Mouse (Mus musculus) stomach, postnatal 0 days (tissue): ENCODE measurements at regions not wholly inside any gene's neighbourhood (a gene's known extent, or its start where the extent isn't known, plus 50 kb on each side); places are given as distances from the start of the nearest gene placed in this dataset.

ENCODE experiments used
- ATAC-seq: fragments of 200-750 bp; cut with Nextera tagmentation; 2 replicates; pipeline ENCODE4 v1.8.0; 2017; ENCODE audit not compliant: low FRiP score, low TSS enrichment
- DNase-seq: peaks from one replicate; pipeline ENCODE4 v3.0.0-alpha.2; 2016; ENCODE audit warnings: low spot score
- H3K27ac ChIP-seq: fragments of 300-500 bp; sonication (generic); replicated peaks from 2 replicates; pipeline ENCODE4 v1.5.1; 2014; ENCODE audit warnings: mild to moderate bottlenecking, control low read depth
- H3K27me3 ChIP-seq: fragments of 300-500 bp; sonication (generic); 2 replicates; pipeline ENCODE4 v1.6.1; 2014; ENCODE audit warnings: low read length; ENCODE audit not compliant: control insufficient read depth, insufficient read depth
- H3K36me3 ChIP-seq: fragments of 300-500 bp; sonication (generic); 2 replicates; pipeline ENCODE4 v1.6.1; 2014; ENCODE audit warnings: low read length, mixed read lengths; ENCODE audit not compliant: control insufficient read depth, insufficient read depth
- H3K4me1 ChIP-seq: fragments of 300-500 bp; sonication (generic); replicated peaks from 2 replicates; pipeline ENCODE4 v1.6.1; 2014; ENCODE audit warnings: antibody characterized with exemption; ENCODE audit not compliant: control insufficient read depth, insufficient read depth
- H3K4me2 ChIP-seq: fragments of 300-500 bp; sonication (generic); replicated peaks from 2 replicates; pipeline ENCODE4 v1.6.1; 2014; ENCODE audit warnings: low read depth, mild to moderate bottlenecking, control low read depth, moderate library complexity
- H3K4me3 ChIP-seq: fragments of 300-500 bp; sonication (generic); 2 replicates; pipeline ENCODE4 v1.5.1; 2014; ENCODE audit warnings: low read depth, low read length, control low read depth
- H3K9ac ChIP-seq: fragments of 300-500 bp; sonication (generic); 2 replicates; pipeline ENCODE4 v1.6.1; 2014; ENCODE audit warnings: mild to moderate bottlenecking, low read length, control low read depth, mixed read lengths
- H3K9me3 ChIP-seq: fragments of 300-500 bp; sonication (generic); 2 replicates; pipeline ENCODE4 v1.6.1; 2016; ENCODE audit warnings: low read length; ENCODE audit not compliant: control insufficient read depth
- CTCF ChIP-seq: IDR thresholded peaks from 2 replicates; pipeline ENCODE4 v1.5.1; 2016; ENCODE audit warnings: antibody characterized with exemption, low read depth, mild to moderate bottlenecking, moderate library complexity
- EP300 ChIP-seq: optimal IDR thresholded peaks from 2 replicates; pipeline ENCODE3; 2016; ENCODE audit warnings: antibody characterized with exemption
- WGBS: fragments of 180-500 bp; shearing (Covaris S2); extraction: QIAGEN DNeasy Blood & Tissue Kit; methylation state at CpG from one replicate; pipeline ENCODE4 v1.1.7; 2014; 5-methylcytosine and 5-hydroxymethylcytosine counted together

DNA sequence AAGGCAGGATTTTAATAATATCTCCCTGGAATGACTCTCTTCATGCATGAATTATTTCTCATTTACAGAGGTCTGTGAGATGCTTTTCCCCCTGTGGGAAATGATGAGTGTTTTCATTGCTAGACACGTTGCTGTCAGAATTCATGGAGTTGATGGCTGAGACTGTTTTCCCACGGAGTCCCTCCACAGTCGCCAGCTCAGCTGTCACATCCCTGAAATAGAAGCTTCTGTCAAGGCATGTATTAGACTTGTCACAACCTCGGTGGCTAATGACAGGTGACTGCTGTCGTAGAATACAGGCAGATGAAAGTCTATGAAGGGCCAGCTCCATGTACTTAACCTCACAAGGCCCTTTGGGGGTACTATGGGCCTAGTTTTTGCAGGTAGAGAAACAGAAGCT is 212.4 kb downstream of the Abcc12 start:
- ATAC-seq (no peak), DNase-seq (no peak)
- H3K27me3 ChIP-seq = no peaks in the 10 kb centered on the region
- no peak for TF ChIP-seq CTCF
- TF ChIP-seq EP300 = no peak
- H3K4me1 ChIP-seq = no peaks in the 10 kb centered on the region
- no peak overlapping the region for H3K27ac ChIP-seq
- no peak overlapping the region for H3K4me3 ChIP-seq
- WGBS = 67% methylated on average over 5 of the region's 5 CpGs
- H3K4me2 ChIP-seq = no peak overlapping the region
- no peaks in the 10 kb centered on the region for H3K9me3 ChIP-seq
- no peak overlapping the region for H3K9ac ChIP-seq
- no peaks in the 10 kb centered on the region for H3K36me3 ChIP-seq

DNA sequence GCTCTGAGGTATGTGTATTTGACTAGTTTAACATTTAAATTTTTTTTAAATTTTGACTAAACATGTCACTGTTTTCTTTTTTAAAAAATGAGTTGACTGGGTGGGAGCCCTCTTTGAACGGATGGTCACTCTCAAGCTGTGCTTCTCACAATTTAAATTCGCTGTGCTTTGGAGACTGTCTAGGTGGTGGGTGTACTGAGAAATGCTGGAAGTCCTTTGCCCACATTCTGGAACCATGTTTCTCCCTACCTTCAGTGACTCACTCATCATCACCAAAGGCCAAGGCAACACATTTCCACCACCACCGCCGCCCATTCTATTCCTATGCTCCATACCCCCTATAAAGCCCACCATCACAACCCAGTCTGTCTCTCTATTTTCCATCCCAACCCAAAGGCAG is 213.8 kb downstream of the Abcc12 start:
- 89% methylated on average over 4 of the region's 4 CpGs for WGBS
- TF ChIP-seq EP300 (no peak), CTCF (no peak)
- Histone ChIP-seq H3K4me1 (no peaks in the 10 kb centered on the region), H3K36me3 (no peaks in the 10 kb centered on the region), H3K27ac (no peak overlapping the region), H3K9me3 (no peaks in the 10 kb centered on the region), H3K27me3 (no peaks in the 10 kb centered on the region), H3K9ac (no peak overlapping the region), H3K4me3 (no peak overlapping the region), H3K4me2 (no peak overlapping the region)
- DNase-seq (no peak), ATAC-seq (no peak)

DNA sequence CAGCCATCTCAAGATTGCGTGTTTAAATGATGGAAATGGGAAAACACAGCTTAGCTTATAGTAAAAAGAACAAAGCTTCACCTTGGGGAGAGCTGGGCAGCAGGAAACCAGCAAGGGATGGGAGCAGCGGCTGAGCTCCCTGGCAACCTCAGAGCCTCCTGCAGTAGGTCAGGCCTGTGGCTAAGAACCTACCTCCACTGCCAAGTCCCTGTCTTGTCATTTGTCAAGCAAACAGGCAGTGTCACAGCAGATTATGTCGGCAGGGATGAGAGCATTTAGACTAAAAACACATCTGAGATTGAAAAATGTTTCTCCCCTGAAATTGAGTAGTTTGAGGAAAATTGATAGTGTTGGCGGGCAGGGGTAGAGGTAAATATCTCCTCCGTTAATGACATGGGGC is 214.8 kb downstream of the Abcc12 start:
- Histone ChIP-seq H3K9ac (no peak overlapping the region), H3K4me1 (no peaks in the 10 kb centered on the region), H3K4me2 (no peak overlapping the region), H3K27me3 (no peaks in the 10 kb centered on the region), H3K4me3 (no peak overlapping the region), H3K9me3 (no peaks in the 10 kb centered on the region), H3K36me3 (no peaks in the 10 kb centered on the region), H3K27ac (no peak overlapping the region)
- TF ChIP-seq EP300 (no peak), CTCF (no peak)
- 75% methylated on average over 5 of the region's 5 CpGs for WGBS
- DNase-seq (no peak), ATAC-seq (no peak)

DNA sequence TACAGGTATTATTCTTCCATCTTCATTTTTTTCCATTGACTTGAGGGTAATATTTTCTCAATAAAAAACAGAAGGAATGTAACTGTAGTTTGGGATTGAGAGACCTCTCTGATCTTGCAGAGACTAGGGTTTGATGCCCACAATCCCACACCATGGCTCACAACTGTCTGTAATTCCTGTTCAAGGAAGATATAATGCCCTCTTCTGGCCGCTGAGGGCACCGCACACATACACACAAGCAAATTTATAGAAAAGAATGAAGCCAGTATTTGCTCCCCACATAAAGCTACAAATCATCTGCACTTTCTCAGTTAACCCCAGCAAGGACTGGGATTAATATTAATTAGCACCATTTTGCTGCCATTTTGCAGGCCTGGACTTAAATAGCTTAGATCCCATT is 215.6 kb downstream of the Abcc12 start:
- no peak overlapping the region for H3K27ac ChIP-seq
- DNase-seq = no peak
- no peaks in the 10 kb centered on the region for H3K4me1 ChIP-seq
- H3K9me3 ChIP-seq = no peaks in the 10 kb centered on the region
- WGBS = 39% methylated on average over 2 of the region's 2 CpGs
- no peak for TF ChIP-seq EP300
- peak; percentile 56 for TF ChIP-seq CTCF
- no peak overlapping the region for H3K4me2 ChIP-seq
- no peak overlapping the region for H3K4me3 ChIP-seq
- no peaks in the 10 kb centered on the region for H3K36me3 ChIP-seq
- no peaks in the 10 kb centered on the region for H3K27me3 ChIP-seq
- ATAC-seq = no peak
- no peak overlapping the region for H3K9ac ChIP-seq

GRCm38 (mm10) chr8:86360283-86360682 is 220.2 kb downstream of the Abcc12 start:
- Histone ChIP-seq H3K9me3 (no peaks in the 10 kb centered on the region), H3K9ac (no peak overlapping the region), H3K36me3 (no peaks in the 10 kb centered on the region), H3K4me2 (no peak overlapping the region), H3K4me1 (no peaks in the 10 kb centered on the region), H3K27ac (no peak overlapping the region), H3K27me3 (no peaks in the 10 kb centered on the region), H3K4me3 (no peak overlapping the region)
- DNase-seq (no peak), ATAC-seq (no peak)
- 59% methylated on average over 2 of the region's 2 CpGs for whole genome bisulfite sequencing
- no peak for TF ChIP-seq EP300
- TF ChIP-seq CTCF = no peak

DNA sequence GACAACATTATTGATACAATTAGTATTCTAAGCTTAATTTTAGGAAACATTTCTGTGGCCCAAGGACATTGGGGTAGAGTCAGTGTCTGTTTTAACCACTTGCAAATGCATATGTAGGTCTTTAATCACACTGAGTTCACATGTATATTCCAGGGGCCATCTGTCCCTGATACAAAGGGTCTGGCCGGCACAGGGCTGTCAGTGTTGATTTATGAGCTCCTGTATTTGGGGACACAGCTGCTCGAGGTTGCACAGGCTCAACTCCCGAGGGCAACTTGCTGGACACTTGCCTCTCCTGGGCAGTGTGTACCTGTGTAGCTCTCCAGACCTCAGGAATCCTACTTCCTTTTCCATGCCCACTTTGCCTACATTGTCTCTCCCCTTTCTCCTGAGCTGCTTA is 221.0 kb downstream of the Abcc12 start:
- ATAC-seq (no peak), DNase-seq (no peak)
- 15% methylated on average over 3 of the region's 3 CpGs for WGBS
- Histone ChIP-seq H3K27me3 (no peaks in the 10 kb centered on the region), H3K4me1 (no peaks in the 10 kb centered on the region), H3K36me3 (no peaks in the 10 kb centered on the region), H3K27ac (no peak overlapping the region), H3K4me2 (no peak overlapping the region), H3K9ac (no peak overlapping the region), H3K4me3 (no peak overlapping the region), H3K9me3 (no peaks in the 10 kb centered on the region)
- TF ChIP-seq CTCF (no peak), EP300 (no peak)
